Mouse (Mus musculus): Measurements from ENCODE around the gene Usp38.

The Usp38 gene

DNA sequence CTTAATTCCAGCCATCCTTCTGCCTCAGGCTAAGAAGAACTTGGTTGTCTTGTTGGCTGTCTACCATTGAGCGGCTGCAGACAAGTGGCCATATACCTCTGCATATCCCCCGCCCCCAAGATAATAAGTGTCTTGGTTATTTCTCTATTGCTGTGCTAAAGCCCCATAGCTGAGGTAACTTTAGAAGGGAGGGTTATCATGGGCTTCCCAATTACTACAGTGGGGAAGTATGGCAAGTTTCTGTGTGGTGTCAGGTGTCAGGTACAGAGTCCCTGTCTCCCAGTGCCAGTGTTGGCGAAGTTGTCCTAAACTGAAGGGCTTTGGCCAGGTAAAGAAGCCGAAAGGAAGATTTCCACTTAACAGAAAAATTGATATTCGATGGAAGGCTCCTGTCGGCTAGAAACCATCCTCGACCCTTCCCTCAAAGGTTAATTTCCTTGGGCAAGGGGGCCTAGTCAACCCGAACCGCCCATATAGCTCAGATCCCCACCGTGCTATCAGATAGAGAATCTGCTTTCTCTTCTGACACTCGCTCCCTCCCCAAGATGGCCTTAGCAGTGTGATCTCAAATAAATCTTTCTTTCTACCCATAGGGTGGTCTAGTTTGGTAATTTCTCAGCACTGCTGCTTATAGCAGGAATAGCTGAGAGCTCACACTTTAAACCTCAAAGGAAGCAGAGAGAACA is 44.6 kb downstream of the Usp38 start:
- POLR2A ChIA-PET: interaction anchor here in 2 of 4 experiments (1.2 to 1.8 kb wide), 4 partner anchors 10 to 91 kb away, joined by 3 to 6 read pairs (median 4); partner anchors contain the start of gene Usp38 (in 2 of the 2)

DNA sequence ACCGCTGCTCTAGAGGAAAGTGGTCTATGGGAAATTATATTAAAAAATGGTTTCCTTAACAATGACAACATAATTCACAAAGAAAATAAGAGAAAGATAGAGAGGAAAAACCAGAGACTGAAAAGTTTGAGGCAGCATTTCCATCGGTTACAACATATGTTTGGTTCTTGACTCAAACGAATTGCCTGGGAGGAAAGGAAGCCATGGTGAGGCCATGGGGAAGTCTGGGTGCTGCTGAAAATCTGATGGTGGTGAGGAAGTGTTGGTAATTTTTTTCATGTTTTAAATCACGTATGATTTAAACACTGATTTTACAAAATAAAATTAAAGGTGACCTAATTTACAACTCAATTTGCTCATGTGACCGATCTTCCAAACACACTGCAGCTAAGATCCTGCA is 45.3 kb downstream of the Usp38 start:
- CTCF ChIA-PET: interaction anchor here in 1 of 4 experiments (0.7 kb wide), 1 partner anchor 46 kb away, joined by 3 read pairs; no protein-coding TSS in a partner anchor
- POLR2A ChIA-PET: no interaction called here

More for the DNA sequence above, 44.6 kb downstream of the Usp38 start:
- CTCF ChIA-PET: interaction anchor here in 1 of 4 experiments (0.7 kb wide), 1 partner anchor 46 kb away, joined by 3 read pairs; no protein-coding TSS in a partner anchor

DNA sequence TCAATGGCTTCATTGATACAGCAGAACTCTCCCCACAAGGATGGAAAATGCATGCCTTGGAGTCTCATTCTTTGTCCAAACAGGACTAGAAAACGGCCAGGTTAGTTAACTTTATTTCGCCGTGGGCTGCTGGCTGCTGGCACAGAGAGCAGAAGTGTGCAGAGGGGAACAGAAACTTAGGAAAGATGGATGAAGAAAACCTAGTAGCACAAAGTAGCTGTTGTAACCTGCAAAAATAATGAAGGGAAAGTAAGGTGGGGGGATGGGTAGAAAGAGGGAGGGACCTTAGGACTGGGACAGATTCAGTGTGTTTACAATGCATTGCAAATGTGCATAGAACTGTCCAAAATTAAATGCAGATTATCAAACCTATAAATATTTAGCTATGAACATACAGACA is 51.6 kb downstream of the Usp38 start:
- CTCF ChIA-PET: interaction anchor here in 1 of 4 experiments (0.6 kb wide), 1 partner anchor 29 kb away, joined by 3 read pairs; no protein-coding TSS in a partner anchor
- POLR2A ChIA-PET: no interaction called here

DNA sequence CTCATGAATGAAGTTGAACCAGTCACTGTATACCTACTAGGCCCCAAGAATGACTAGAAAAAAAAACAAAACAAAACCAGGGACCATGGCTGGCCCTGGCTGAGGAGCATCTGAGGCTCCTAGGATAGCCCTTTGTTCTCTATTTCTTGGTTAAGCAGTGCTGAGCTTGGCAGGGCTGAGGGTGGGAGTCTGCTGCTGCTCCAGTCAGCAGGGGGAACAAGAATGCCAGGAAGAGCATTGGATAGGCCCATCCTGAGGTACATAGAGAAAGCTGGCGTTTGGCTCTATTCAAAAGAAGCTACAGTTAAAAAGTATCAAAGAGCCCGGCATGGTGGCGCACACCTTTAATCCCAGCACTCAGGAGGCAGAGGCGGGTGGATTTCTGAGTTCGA is 52.1 kb downstream of the Usp38 start:
- POLR2A ChIA-PET: no interaction called here
- CTCF ChIA-PET: no interaction called here

DNA sequence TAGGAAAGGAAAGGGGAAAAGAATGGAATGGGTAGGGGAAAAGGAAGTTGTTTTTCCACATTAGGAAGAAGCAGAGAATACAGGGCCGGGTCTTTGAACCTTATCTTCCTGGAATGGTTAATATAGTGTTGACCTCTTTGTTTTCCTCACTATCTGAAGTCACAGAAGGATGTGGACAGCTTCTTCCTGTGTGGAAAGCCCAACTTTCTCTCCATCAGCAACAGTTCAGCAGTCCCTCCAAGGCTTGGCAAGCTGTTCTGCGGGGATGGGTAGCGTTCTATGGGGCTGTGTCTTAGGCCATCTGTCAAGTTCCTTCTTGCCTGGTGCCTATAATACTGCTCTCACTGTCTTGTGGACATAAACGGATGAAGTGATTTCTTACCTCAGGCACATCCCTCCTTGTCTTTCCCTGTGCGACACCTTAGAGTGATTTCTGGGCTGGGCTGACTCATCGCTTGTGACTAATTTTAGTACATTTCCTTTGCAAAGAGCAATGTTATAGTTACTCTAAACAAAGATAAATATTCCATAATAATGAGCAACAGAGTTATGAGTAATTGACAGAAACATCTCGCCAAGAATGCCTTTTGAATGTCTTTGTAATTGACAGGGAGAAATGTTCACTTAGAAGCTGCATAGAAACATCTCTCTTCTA is 52.7 kb downstream of the Usp38 start:
- POLR2A ChIA-PET: interaction anchor here in 1 of 4 experiments (0.7 to 0.8 kb wide), 2 partner anchors 9 to 11 kb away, joined by 3 to 6 read pairs; no protein-coding TSS in a partner anchor
- CTCF ChIA-PET: no interaction called here

DNA sequence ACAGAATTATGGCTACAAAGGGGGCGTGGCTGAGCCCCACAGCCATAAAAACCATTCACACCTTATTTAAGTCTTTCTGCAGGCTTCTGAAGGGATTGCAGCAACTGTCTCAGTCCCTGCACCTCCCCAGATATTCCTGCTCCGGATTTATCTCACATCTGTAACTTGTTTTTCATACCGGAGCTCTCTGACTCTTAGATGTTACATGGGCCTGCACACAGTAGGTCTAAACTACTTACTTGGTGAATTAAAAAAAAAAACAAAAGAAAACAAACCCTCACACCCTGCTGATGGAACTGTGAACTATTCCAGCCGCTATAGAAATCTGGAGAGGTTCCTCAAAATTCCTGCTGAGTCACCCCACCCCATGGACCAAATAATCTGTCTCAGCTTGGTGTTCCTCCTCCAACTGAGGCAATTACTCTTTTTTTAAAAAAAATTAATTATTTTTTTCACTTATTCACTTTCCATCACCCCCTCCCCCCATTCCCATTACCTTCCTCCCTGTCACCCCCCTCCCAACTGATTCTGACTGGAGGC is 53.6 kb downstream of the Usp38 start:
- CTCF ChIA-PET: no interaction called here
- POLR2A ChIA-PET: interaction anchor here in 1 of 4 experiments (0.7 to 0.8 kb wide), 2 partner anchors 10 to 12 kb away, joined by 3 to 6 read pairs; no protein-coding TSS in a partner anchor

DNA sequence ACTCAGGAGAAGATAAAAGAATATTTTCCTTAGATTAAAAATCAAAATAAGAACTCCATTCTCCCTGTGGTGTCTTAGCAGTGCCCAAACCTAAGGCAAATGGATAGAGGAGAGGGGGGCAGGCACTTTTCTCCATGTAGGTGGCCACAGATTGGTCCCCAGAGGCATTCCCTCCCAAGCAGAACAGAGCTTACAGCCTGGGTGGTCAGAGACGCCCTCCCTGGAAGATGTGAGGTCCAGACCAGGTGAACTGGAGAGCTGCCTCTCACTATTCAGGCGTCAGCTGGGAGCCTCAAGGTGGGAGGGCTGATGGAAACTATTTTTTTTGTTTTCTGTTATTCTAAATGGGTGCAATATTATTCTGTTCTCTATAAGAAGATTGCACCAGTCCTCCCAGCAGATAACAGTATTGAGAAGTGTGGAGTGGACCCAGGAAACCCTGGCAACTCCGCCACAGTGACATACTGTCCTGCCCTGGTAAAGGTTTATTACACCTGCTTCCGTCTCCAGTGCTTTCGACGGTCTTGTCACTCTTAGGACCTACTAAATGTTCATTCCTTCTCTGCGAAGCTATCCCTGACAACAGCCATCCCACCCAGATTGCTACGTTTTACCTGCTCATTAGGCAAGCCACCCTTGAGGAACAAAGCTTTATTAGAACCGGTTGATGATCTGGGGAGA is 55.0 kb downstream of the Usp38 start:
- CTCF ChIA-PET: no interaction called here
- POLR2A ChIA-PET: interaction anchor here in 1 of 4 experiments (0.6 kb wide), 1 partner anchor 13 kb away, joined by 3 read pairs; no protein-coding TSS in a partner anchor

DNA sequence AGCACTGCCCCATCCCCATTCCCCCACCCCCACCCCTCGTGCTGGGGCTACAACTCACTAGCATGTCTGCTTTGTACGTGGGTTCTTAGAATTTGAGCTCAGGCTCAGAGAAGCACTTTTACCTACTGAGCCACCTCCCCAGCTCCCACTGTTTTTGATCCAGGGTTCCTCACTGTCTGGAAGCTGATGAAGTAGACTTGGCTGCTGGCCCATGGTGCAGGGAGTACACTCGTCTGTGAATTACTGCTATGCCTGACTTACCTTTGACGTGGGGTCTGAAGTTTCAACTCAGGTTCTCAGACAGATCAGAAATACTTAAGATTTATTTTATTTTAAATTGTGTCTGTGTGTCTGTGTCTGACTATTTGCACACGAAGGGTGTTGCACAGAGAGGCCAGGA is 57.0 kb downstream of the Usp38 start:
- CTCF ChIA-PET: no interaction called here
- POLR2A ChIA-PET: interaction anchor here in 2 of 4 experiments (0.6 to 1.4 kb wide), 3 partner anchors 11 to 265 kb away, joined by 3 to 6 read pairs (median 4); no protein-coding TSS in a partner anchor

DNA sequence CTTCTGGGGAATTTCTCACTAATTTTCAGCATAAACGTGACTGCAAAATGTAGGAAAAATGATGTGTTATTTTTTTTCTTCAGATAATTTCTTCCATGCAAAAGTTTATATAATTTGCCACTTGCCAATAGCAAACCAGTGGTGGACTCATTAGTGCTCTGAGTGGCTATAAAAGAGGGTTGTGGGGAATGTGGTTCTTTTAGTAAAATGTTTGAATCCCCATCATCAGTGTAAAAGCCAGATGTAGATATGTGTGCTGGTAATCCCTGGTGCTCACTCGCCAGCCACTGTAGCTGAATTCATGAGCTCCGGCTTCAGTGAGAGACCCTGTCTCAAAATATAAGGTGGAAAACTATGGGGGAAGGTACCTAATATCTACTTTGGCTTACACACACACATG is 61.8 kb downstream of the Usp38 start:
- ChIA-PET POLR2A (no interaction called here), CTCF (no interaction called here)

DNA sequence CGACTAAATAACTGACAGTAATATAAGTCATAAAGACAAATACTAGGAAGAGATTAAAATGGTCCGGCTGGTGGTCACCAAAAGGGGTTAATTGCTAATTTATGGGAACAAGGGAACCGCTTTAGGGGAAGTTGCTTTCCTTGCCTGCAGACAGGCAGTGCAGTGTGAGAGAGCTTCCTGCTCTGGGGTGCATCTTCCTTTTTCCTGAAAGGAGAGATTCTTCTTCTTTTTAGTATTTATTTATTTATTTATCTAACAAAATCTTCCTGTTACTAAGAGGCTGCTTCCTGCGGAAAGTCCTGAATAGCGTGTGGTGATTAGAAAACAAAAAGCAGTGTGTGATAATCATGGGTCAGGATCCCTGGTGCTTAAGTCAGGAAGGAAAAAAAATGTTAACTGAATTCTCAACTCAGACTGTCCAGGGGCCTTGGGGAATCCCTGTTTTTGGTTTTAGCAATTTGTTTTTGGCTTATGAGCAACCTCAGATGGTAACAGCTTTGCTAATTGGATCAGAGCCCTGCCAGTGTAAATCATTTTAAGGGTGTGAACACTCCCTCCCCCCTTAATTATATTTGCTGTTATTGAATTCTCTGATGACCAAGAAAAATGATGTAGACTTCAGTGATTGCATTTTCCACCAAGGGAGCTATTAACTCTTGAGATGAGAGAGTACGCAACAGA is 62.4 kb downstream of the Usp38 start:
- POLR2A ChIA-PET: no interaction called here
- CTCF ChIA-PET: no interaction called here

DNA sequence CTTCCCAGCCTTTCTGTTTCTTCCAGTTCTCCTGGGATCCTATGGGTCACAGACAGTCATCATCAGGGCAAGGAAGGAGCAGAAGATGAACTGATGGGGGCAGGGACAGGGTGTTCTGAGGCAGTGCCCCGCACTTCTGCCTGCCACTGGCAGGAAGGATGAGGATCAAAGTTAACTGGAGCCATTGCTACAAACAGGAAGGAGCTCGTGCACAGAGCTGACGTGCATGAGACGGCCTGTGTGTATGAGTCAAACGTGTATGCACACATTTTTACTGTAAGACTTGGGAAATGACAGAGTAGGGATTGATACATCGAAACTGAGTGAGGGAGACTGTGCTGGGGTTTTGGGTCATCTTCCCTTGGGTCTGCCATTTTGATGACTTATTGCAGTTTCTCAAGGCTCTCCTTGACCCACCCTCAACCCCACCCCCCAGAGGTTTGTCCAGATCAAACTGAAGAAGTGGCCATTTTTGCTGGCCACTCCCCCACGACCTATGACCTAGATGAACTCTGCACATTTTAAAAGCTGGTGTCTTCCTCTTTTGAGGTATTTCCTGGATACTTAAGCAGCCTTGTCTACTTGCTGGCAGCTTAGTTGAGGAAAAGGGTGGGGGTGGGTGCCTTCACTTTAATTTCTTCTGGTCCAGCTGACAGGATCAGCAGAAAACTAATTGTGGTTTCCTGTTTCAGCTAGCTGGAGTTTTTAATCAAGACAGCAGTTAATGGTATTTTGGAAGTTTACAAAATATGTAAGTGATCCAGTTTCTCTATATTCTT is 66.1 kb downstream of the Usp38 start:
- POLR2A ChIA-PET: interaction anchor here in 2 of 4 experiments (0.6 to 1.1 kb wide), 4 partner anchors 8 to 209 kb away, joined by 3 to 4 read pairs (median 4); partner anchors contain the start of gene Smarca5 (in 1 of the 2)
- CTCF ChIA-PET: interaction anchor here in 1 of 4 experiments (0.6 to 0.7 kb wide), 2 partner anchors 66 to 391 kb away, joined by 3 read pairs; no protein-coding TSS in a partner anchor

DNA sequence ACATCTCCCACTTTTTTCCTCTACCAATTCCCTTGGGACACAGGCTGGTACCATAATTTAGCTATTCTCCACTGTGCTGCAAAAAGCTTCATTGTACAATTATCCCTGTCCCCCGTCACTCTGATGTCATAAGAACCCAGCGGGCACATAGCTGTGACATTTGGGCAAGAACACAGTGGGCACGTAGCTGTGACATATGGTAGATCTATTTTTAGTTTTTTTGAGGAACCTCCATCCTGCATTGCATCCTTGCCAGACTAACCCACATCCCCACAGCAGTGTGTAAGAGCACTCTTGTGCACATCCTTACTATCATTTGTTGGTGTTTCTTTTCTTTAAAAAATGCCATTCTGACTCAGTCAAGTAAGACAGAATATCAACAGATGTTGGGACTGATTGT is 71.0 kb downstream of the Usp38 start:
- ChIA-PET POLR2A (interaction anchor here in 1 of 4 experiments (1.2 kb wide), 1 partner anchor 12 kb away, joined by 4 read pairs; no protein-coding TSS in a partner anchor), CTCF (no interaction called here)

DNA sequence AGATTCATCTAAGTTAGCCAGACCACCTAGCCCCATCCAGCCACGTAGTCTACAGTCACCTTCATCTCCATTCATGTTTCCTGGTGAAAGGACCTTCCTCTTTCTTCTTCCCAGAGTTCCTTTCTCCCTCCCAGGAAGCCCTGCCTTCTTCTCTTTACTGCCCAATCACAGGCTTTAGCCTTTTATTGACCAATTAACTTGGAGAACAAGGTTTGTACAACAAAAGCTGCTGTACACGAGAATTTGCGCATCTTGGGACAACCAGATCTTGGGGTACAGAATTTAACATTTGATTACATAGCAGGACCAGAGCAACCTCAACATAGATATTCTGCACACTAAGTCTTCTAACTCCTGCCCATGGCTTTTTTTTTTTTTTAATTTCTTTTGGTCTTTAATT is 73.1 kb downstream of the Usp38 start:
- POLR2A ChIA-PET: interaction anchor here in 3 of 4 experiments (0.6 to 2.2 kb wide), 12 partner anchors 22 to 1538 kb away, joined by 3 to 16 read pairs (median 4); partner anchors contain the start of gene Usp38 (in 3 of the 3)
- CTCF ChIA-PET: no interaction called here

DNA sequence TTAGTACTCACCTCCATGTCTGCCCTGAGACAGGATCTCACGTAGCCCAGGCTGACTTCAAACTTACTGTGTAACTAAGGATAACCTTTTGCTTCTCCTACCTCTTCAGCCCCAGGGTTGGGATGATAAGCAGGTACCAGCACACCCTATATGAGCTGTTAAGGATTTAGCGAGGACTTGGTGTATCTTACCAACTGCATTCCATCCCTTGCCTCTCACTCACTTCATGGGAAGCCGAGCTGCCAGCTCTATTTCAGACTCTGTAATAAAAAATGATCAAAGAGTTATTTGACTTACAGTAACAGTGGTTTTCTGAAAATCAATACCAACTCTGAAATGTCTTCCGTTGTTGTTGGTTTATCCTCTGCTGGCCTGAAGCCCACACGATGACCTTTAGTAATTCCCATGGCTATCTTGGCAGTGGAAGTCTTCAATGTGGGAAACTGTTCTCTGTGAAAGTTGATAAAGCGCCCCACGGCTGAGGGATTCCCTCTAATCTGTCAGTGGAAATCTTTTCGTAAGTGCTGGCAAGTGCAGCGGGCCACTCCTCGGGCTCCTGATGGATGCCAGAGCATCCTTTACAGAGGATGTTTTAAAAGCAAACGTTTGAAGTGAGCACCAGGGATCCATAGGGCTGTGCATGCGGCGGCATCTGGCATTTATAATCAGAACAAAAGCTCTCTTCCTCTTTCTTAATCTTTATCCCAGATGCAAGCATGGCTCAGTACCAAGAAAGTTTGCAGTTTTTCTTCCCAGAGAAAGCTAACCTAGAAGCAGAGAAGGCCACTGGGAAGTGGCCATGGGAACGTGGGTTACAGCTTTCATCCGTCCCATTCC is 76.7 kb downstream of the Usp38 start:
- CTCF ChIA-PET: no interaction called here

More for the DNA sequence above, 76.7 kb downstream of the Usp38 start:
- POLR2A ChIA-PET: interaction anchor here in 3 of 4 experiments (0.8 to 1.7 kb wide), 6 partner anchors 9 to 37 kb away, joined by 3 to 6 read pairs (median 3); no protein-coding TSS in a partner anchor
